Mouse (Mus musculus) hindbrain, embryonic 10.5 days (tissue): ENCODE measurements around the gene Med4. TPM values are rescaled to one million over a fixed set of nuclear protein-coding genes. Genes with fewer than 3 reads are reported as not detected.

Experiments used
- DNase-seq: peaks from one replicate; pipeline ENCODE4 v3.0.0-alpha.2; 2017; ENCODE audit warnings: low spot score
- H3K27ac ChIP-seq: fragments of 300-500 bp; sonication (generic); 2 replicates; pipeline ENCODE4 v1.5.1; 2016; ENCODE audit warnings: mild to moderate bottlenecking, moderate library complexity
- H3K27me3 ChIP-seq: fragments of 300-500 bp; sonication (generic); 2 replicates; pipeline ENCODE4 v1.6.1; 2016; ENCODE audit warnings: mild to moderate bottlenecking; ENCODE audit not compliant: poor library complexity, insufficient read depth, severe bottlenecking
- H3K36me3 ChIP-seq: fragments of 300-500 bp; sonication (generic); 2 replicates; pipeline ENCODE4 v1.6.1; 2016; ENCODE audit warnings: mild to moderate bottlenecking, moderate library complexity
- H3K4me1 ChIP-seq: fragments of 300-500 bp; sonication (generic); replicated peaks from 2 replicates; pipeline ENCODE4 v1.6.1; 2016; ENCODE audit warnings: mild to moderate bottlenecking
- H3K4me3 ChIP-seq: fragments of 300-500 bp; sonication (generic); 2 replicates; pipeline ENCODE4 v1.5.1; 2016; ENCODE audit warnings: mild to moderate bottlenecking, moderate library complexity
- H3K9me3 ChIP-seq: fragments of 300-500 bp; sonication (generic); 2 replicates; pipeline ENCODE4 v1.6.1; 2016; ENCODE audit warnings: mild to moderate bottlenecking, moderate library complexity
- WGBS: fragments of 180-500 bp; shearing (Covaris S2); methylation state at CpG from one replicate; pipeline ENCODE4 v1.1.7; 2016; 5-methylcytosine and 5-hydroxymethylcytosine counted together
- polyA plus RNA-seq: library from polyadenylated mRNA; unstranded; fragments of >200 nt; fragmentation: Nextera tagmentation; extraction: Ambion mirVana; gene quantifications from 2 replicates; pipeline ENCODE4 v1.2.1, GENCODE M21; 2016

The Med4 gene
- polyA plus RNA-seq, 1 experiment from 2014 or later, result 89.3 TPM

GRCm38 (mm10) chr14:73478321-73478720, 31.5 kb upstream of the Med4 start:
- Histone ChIP-seq H3K4me3 (no peak overlapping the region), H3K27me3 (no peaks in the 10 kb centered on the region), H3K27ac (no peak overlapping the region), H3K4me1 (peaks cover 8% of the 10 kb centered on the region; the same call in 1 of the 2 replicates), H3K9me3 (no peaks in the 10 kb centered on the region), H3K36me3 (no peaks in the 10 kb centered on the region)
- no peak for DNase-seq
- 81% methylated on average over 3 of the region's 3 CpGs for WGBS

- WGBS, result 36% methylated on average over 1 of the region's 1 CpGs
Measured at GRCm38 (mm10) chr14:73479771-73480170, 30.1 kb upstream of the Med4 start.

GRCm38 (mm10) chr14:73483516-73484229, 26.2 kb upstream of the Med4 start:
- WGBS, result 82% methylated on average over 5 of the region's 5 CpGs
- no peak overlapping the region for H3K27ac ChIP-seq
- peaks cover 2% of the 10 kb centered on the region; the same call in 1 of the 2 replicates for H3K4me1 ChIP-seq
- no peaks in the 10 kb centered on the region for H3K36me3 ChIP-seq
- H3K4me3 ChIP-seq, result no peak overlapping the region
- no peaks in the 10 kb centered on the region for H3K9me3 ChIP-seq
- H3K27me3 ChIP-seq, result no peaks in the 10 kb centered on the region
- no peak for DNase-seq

More at GRCm38 (mm10) chr14:73479771-73480170, 30.1 kb upstream of the Med4 start:
- H3K4me1 ChIP-seq, result peaks cover 8% of the 10 kb centered on the region; the same call in 1 of the 2 replicates
- H3K9me3 ChIP-seq, result no peaks in the 10 kb centered on the region
- DNase-seq, result no peak
- H3K36me3 ChIP-seq, result no peaks in the 10 kb centered on the region
- no peak overlapping the region for H3K4me3 ChIP-seq
- no peaks in the 10 kb centered on the region for H3K27me3 ChIP-seq
- H3K27ac ChIP-seq, result no peak overlapping the region

GRCm38 (mm10) chr14:73484366-73485110, 25.3 kb upstream of the Med4 start:
- H3K36me3 ChIP-seq, result no peaks in the 10 kb centered on the region
- no peak overlapping the region for H3K4me3 ChIP-seq
- H3K9me3 ChIP-seq, result no peaks in the 10 kb centered on the region
- DNase-seq, result no peak
- no peak overlapping the region for H3K27ac ChIP-seq
- H3K4me1 ChIP-seq, result peaks cover under 1% of the 10 kb centered on the region; the same call in 1 of the 2 replicates
- no peaks in the 10 kb centered on the region for H3K27me3 ChIP-seq
- 70% methylated on average over 3 of the region's 3 CpGs for WGBS

- no peak overlapping the region for H3K27ac ChIP-seq
- H3K27me3 ChIP-seq, result no peaks in the 10 kb centered on the region
- no peaks in the 10 kb centered on the region for H3K4me1 ChIP-seq
- H3K36me3 ChIP-seq, result no peaks in the 10 kb centered on the region
- no peak for DNase-seq
- H3K4me3 ChIP-seq, result no peak overlapping the region
- H3K9me3 ChIP-seq, result no peaks in the 10 kb centered on the region
- 84% methylated on average over 5 of the region's 5 CpGs for WGBS
Measured at GRCm38 (mm10) chr14:73486641-73487040, 23.2 kb upstream of the Med4 start.

- Histone ChIP-seq H3K9me3 (no peaks in the 10 kb centered on the region), H3K36me3 (no peaks in the 10 kb centered on the region), H3K27ac (no peak overlapping the region), H3K27me3 (no peaks in the 10 kb centered on the region), H3K4me1 (no peaks in the 10 kb centered on the region), H3K4me3 (no peak overlapping the region)
- 93% methylated on average over 6 of the region's 6 CpGs for WGBS
- DNase-seq, result no peak
Measured at GRCm38 (mm10) chr14:73493356-73493755, 16.5 kb upstream of the Med4 start.

- Histone ChIP-seq H3K27ac (no peak overlapping the region), H3K27me3 (no peaks in the 10 kb centered on the region), H3K4me1 (no peaks in the 10 kb centered on the region), H3K4me3 (no peak overlapping the region), H3K9me3 (no peaks in the 10 kb centered on the region), H3K36me3 (no peaks in the 10 kb centered on the region)
- 72% methylated on average over 6 of the region's 6 CpGs for WGBS
- no peak for DNase-seq
Measured at GRCm38 (mm10) chr14:73494122-73494521, 15.7 kb upstream of the Med4 start.

GRCm38 (mm10) chr14:73495753-73496152, 14.1 kb upstream of the Med4 start:
- WGBS, result 73% methylated on average over 7 of the region's 7 CpGs
- H3K4me1 ChIP-seq, result no peaks in the 10 kb centered on the region
- DNase-seq, result no peak
- no peaks in the 10 kb centered on the region for H3K27me3 ChIP-seq
- no peaks in the 10 kb centered on the region for H3K9me3 ChIP-seq
- H3K4me3 ChIP-seq, result no peak overlapping the region
- no peak overlapping the region for H3K27ac ChIP-seq
- no peaks in the 10 kb centered on the region for H3K36me3 ChIP-seq

- H3K27ac ChIP-seq, result no peak overlapping the region
- H3K9me3 ChIP-seq, result no peaks in the 10 kb centered on the region
- no peak overlapping the region for H3K4me3 ChIP-seq
- H3K27me3 ChIP-seq, result no peaks in the 10 kb centered on the region
- H3K4me1 ChIP-seq, result peaks cover 6% of the 10 kb centered on the region
- 92% methylated on average over 9 of the region's 9 CpGs for WGBS
- DNase-seq, result no peak
- H3K36me3 ChIP-seq, result no peaks in the 10 kb centered on the region
Measured at GRCm38 (mm10) chr14:73501283-73501682, 8.5 kb upstream of the Med4 start.

GRCm38 (mm10) chr14:73501721-73502120, 8.1 kb upstream of the Med4 start:
- H3K4me1 ChIP-seq, result peaks cover 6% of the 10 kb centered on the region
- DNase-seq, result no peak
- no peaks in the 10 kb centered on the region for H3K36me3 ChIP-seq
- no peaks in the 10 kb centered on the region for H3K27me3 ChIP-seq
- H3K4me3 ChIP-seq, result no peak overlapping the region
- 79% methylated on average over 6 of the region's 6 CpGs for WGBS
- H3K27ac ChIP-seq, result no peak overlapping the region
- H3K9me3 ChIP-seq, result no peaks in the 10 kb centered on the region

GRCm38 (mm10) chr14:73502591-73503184, 7.1 kb upstream of the Med4 start:
- no peaks in the 10 kb centered on the region for H3K27me3 ChIP-seq
- peak; percentile 40 for DNase-seq
- H3K9me3 ChIP-seq, result no peaks in the 10 kb centered on the region
- no peaks in the 10 kb centered on the region for H3K36me3 ChIP-seq
- peak overlapping the region; percentile 59 for H3K27ac ChIP-seq
- 58% methylated on average over 7 of the region's 7 CpGs for WGBS
- H3K4me3 ChIP-seq, result no peak overlapping the region
- H3K4me1 ChIP-seq, result peaks cover 6% of the 10 kb centered on the region

- no peaks in the 10 kb centered on the region for H3K9me3 ChIP-seq
- no peak overlapping the region for H3K4me3 ChIP-seq
- H3K27me3 ChIP-seq, result no peaks in the 10 kb centered on the region
- peaks cover 6% of the 10 kb centered on the region for H3K4me1 ChIP-seq
- no peaks in the 10 kb centered on the region for H3K36me3 ChIP-seq
- no peak for DNase-seq
- peak overlapping the region; percentile 59 for H3K27ac ChIP-seq
- WGBS, result 70% methylated on average over 13 of the region's 13 CpGs
Measured at GRCm38 (mm10) chr14:73503237-73503933, 6.4 kb upstream of the Med4 start.
